Mouse (Mus musculus) R1 (cell line): ENCODE measurements around the gene Npdc1.
"Not testable (repeated sequence)": the region's sequence is repeated elsewhere in the genome, so short reads cannot be mapped to it uniquely, and the experiment has no call there.

Experiments
- DNase-seq: peaks from one replicate; pipeline ENCODE4 v3.0.0-alpha.2; 2018; ENCODE audit warnings: low read depth, low spot score

Npdc1 gene

GRCm38 (mm10) chr2:25395721-25396596 lies 3.2 kb upstream of the Npdc1 start, which contains the start of gene Entpd2:
TSS of gene Entpd2 (plus strand) at chr2:25395874.
- peak; percentile 74 for DNase-seq

- no peak for DNase-seq
Observed at GRCm38 (mm10) chr2:25396597-25396983, 2.6 kb upstream of the Npdc1 start.

- DNase-seq: no peak
Observed at GRCm38 (mm10) chr2:25397010-25397409, 2.1 kb upstream of the Npdc1 start.

GRCm38 (mm10) chr2:25398065-25398464 lies 1.1 kb upstream of the Npdc1 start:
- DNase-seq: no peak

- DNase-seq: no peak
Observed at GRCm38 (mm10) chr2:25400291-25400690, 1.1 kb downstream of the Npdc1 start.

GRCm38 (mm10) chr2:25400764-25401163 lies 1.6 kb downstream of the Npdc1 start:
- peak; percentile 69 for DNase-seq

GRCm38 (mm10) chr2:25402377-25402971 lies 3.3 kb downstream of the Npdc1 start:
- DNase-seq: peak; percentile 97

- peak; percentile 81 for DNase-seq
Observed at GRCm38 (mm10) chr2:25402972-25403601, 3.9 kb downstream of the Npdc1 start.

GRCm38 (mm10) chr2:25403994-25404393 lies 4.8 kb downstream of the Npdc1 start:
- DNase-seq: no peak

GRCm38 (mm10) chr2:25408908-25409307 lies 9.8 kb downstream of the Npdc1 start:
- DNase-seq: no peak

- DNase-seq: not testable (repeated sequence)
Observed at GRCm38 (mm10) chr2:25413436-25413835, 14.3 kb downstream of the Npdc1 start.

GRCm38 (mm10) chr2:25417426-25417825 lies 18.3 kb downstream of the Npdc1 start:
- DNase-seq: no peak

- peak; percentile 85 for DNase-seq
Observed at GRCm38 (mm10) chr2:25421896-25422295, 22.7 kb downstream of the Npdc1 start.

- no peak for DNase-seq
Observed at GRCm38 (mm10) chr2:25422587-25423410, 23.6 kb downstream of the Npdc1 start, which contains the start of gene Fut7. TSS of gene Fut7 (plus strand) at chr2:25423267.

GRCm38 (mm10) chr2:25423626-25424025 lies 24.5 kb downstream of the Npdc1 start:
- DNase-seq: no peak

GRCm38 (mm10) chr2:25425481-25425880 lies 26.3 kb downstream of the Npdc1 start:
- DNase-seq: no peak

- peak; percentile 89 for DNase-seq
Observed at GRCm38 (mm10) chr2:25426721-25427191, 27.6 kb downstream of the Npdc1 start.

GRCm38 (mm10) chr2:25427256-25427655 lies 28.1 kb downstream of the Npdc1 start:
- DNase-seq: no peak

- DNase-seq: peak; percentile 93
Observed at GRCm38 (mm10) chr2:25428442-25429236, 29.5 kb downstream of the Npdc1 start, which contains the start of gene Abca2. TSS of gene Abca2 (plus strand) at chr2:25428703.

GRCm38 (mm10) chr2:25429435-25430180 lies 30.5 kb downstream of the Npdc1 start:
- DNase-seq: no peak
